Mouse (Mus musculus) forebrain, embryonic 11.5 days (tissue): ENCODE results near the gene Orc2. TPM values are rescaled to one million over a fixed set of nuclear protein-coding genes. Genes with fewer than 3 reads are reported as not detected.

Source experiments
- ATAC-seq: fragments of 200-750 bp; cut with Nextera tagmentation; replicated peaks from 2 replicates; pipeline ENCODE4 v1.8.0; 2017; ENCODE audit warnings: moderate TSS enrichment; ENCODE audit not compliant: low FRiP score
- DNase-seq: peaks from one replicate; pipeline ENCODE4 v3.0.0-alpha.2; 2017; ENCODE audit warnings: low spot score
- H3K27ac ChIP-seq: fragments of 300-500 bp; sonication (generic); 2 replicates; pipeline ENCODE4 v1.5.1; 2014; ENCODE audit warnings: low read depth, low read length
- H3K27me3 ChIP-seq: fragments of 300-500 bp; sonication (generic); 2 replicates; pipeline ENCODE4 v1.6.1; 2014; ENCODE audit warnings: mild to moderate bottlenecking, low read length, mixed read lengths; ENCODE audit not compliant: control insufficient read depth, insufficient read depth
- H3K36me3 ChIP-seq: fragments of 300-500 bp; sonication (generic); 2 replicates; pipeline ENCODE4 v1.6.1; 2014; ENCODE audit warnings: mild to moderate bottlenecking, low read length, moderate library complexity, mixed read lengths; ENCODE audit not compliant: control insufficient read depth, insufficient read depth
- H3K4me1 ChIP-seq: fragments of 300-500 bp; sonication (generic); replicated peaks from 2 replicates; pipeline ENCODE4 v1.6.1; 2014; ENCODE audit warnings: low read length, mixed read lengths; ENCODE audit not compliant: control insufficient read depth, insufficient read depth
- H3K4me2 ChIP-seq: fragments of 300-500 bp; sonication (generic); 2 replicates; pipeline ENCODE4 v1.6.1; 2014; ENCODE audit warnings: low read depth, mild to moderate bottlenecking, low read length, moderate library complexity, mixed read lengths; ENCODE audit not compliant: severe bottlenecking
- H3K4me3 ChIP-seq: fragments of 300-500 bp; sonication (generic); 2 replicates; pipeline ENCODE4 v1.5.1; 2014; ENCODE audit warnings: low read depth, low read length
- H3K9ac ChIP-seq: fragments of 300-500 bp; sonication (generic); 2 replicates; pipeline ENCODE4 v1.6.1; 2014; ENCODE audit warnings: low read length
- H3K9me3 ChIP-seq: fragments of 300-500 bp; sonication (generic); 2 replicates; pipeline ENCODE4 v1.6.1; 2016; ENCODE audit warnings: low read length, mixed read lengths; ENCODE audit not compliant: control insufficient read depth
- WGBS: fragments of 180-500 bp; shearing (Covaris S2); extraction: QIAGEN DNeasy Blood & Tissue Kit; methylation state at CpG from one replicate; pipeline ENCODE4 v1.1.7; 2014; 5-methylcytosine and 5-hydroxymethylcytosine counted together
- polyA plus RNA-seq: library from polyadenylated mRNA; unstranded; fragments of >200 nt; fragmentation: Nextera tagmentation; extraction: Ambion mirVana; gene quantifications from 2 replicates; pipeline ENCODE4 v1.2.1, GENCODE M21; 2014

Orc2 gene
- polyA plus RNA-seq, 1 experiment from 2014 or later = 54.0 TPM

DNA sequence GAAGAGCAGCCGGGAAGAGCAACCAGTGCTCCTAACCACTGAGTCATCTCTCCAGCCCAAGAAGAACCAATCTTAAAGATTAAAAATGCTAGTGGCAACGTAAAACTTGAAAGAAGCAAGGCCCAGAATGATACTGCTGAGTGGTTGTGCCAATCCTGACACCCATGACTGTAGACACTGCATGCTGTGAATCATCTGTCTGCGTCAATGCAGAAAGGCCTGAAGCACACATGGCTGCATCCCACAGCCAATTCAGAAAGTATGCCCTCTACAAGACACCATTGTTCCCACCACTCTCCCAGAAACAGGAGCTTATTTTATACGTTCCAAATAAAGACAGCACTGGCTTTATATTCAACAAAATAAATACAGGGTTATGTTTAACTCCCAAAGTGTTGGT is 22.3 kb downstream of the Orc2 start:
- no peak overlapping the region for H3K4me3 ChIP-seq
- H3K27ac ChIP-seq = no peak overlapping the region
- DNase-seq = no peak
- H3K36me3 ChIP-seq = peaks cover 10% of the 10 kb centered on the region
- no peak overlapping the region for H3K9ac ChIP-seq
- no peaks in the 10 kb centered on the region for H3K4me1 ChIP-seq
- H3K9me3 ChIP-seq = no peaks in the 10 kb centered on the region
- no peak for ATAC-seq
- whole genome bisulfite sequencing = 97% methylated on average over 4 of the region's 4 CpGs
- no peak overlapping the region for H3K4me2 ChIP-seq
- H3K27me3 ChIP-seq = no peaks in the 10 kb centered on the region

DNA sequence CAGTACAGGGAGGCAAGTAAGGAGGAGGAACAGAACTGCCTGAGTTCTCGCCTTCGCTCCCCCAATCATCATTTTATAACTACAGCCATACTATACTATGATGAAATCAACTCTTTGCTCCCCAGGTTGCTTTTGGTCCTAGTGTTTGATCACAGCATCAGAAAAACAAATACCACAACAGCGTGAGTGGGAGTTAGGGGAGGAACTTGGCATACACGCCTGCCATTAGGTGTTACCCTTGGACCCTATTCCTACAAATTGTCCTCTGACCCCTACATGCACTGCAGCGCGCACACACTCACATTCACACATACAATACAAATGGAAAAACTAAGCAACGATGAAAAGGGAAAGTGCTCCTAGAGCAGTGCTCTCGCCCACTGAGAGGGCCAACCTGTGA is 29.2 kb downstream of the Orc2 start:
- ATAC-seq = no peak
- 96% methylated on average over 8 of the region's 8 CpGs for WGBS
- H3K9ac ChIP-seq = no peak overlapping the region

DNA sequence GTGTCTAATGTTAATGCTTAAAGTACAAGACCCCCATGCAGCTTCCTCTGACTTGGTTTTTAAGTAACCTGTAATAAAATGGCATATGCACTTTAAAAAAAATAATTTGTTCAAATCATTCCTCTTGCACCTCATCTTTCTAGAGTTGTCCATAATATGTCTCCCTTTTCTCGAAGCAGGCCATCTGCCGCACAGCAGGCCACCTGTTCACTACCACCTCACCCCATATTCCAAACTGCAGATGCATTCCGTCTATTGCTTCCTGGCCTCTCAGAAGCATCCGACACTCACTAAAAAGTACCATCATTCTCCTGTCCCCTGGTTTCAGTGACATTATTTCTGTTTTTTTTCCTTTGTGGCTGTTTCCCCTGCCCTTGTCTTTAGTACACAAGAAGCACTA is 39.3 kb downstream of the Orc2 start:
- Histone ChIP-seq H3K36me3 (peaks cover 15% of the 10 kb centered on the region), H3K4me1 (no peaks in the 10 kb centered on the region), H3K27ac (no peak overlapping the region), H3K9me3 (no peaks in the 10 kb centered on the region), H3K27me3 (no peaks in the 10 kb centered on the region), H3K4me3 (no peak overlapping the region), H3K4me2 (no peak overlapping the region), H3K9ac (no peak overlapping the region)
- no peak for DNase-seq
- WGBS = 95% methylated on average over 4 of the region's 4 CpGs
- no peak for ATAC-seq

More for the DNA sequence above, 29.2 kb downstream of the Orc2 start:
- peaks cover 6% of the 10 kb centered on the region for H3K36me3 ChIP-seq
- DNase-seq = no peak
- H3K4me1 ChIP-seq = no peaks in the 10 kb centered on the region
- H3K27me3 ChIP-seq = no peaks in the 10 kb centered on the region
- no peak overlapping the region for H3K27ac ChIP-seq
- H3K4me2 ChIP-seq = no peak overlapping the region
- H3K4me3 ChIP-seq = no peak overlapping the region
- no peaks in the 10 kb centered on the region for H3K9me3 ChIP-seq

DNA sequence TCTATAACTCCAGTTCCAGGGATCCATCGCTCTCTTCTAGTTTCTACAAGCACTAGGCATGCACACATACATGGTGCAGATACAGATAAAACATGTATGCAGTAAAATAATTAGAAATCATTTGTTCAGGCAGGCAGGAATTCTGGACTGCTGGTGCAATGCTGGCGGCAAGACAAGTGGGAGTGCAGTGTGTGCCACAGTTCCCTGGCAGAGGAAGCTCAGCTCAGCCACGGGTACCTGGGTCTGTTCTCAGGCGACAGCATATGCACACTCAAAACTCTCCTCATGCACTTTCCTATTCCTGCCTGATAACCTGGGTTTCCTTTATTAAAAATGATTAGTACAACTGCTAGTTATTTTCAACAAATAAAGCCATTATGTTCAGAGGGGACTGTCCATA is 39.9 kb downstream of the Orc2 start:
- ATAC-seq = no peak
- Histone ChIP-seq H3K27ac (no peak overlapping the region), H3K36me3 (peaks cover 15% of the 10 kb centered on the region), H3K27me3 (no peaks in the 10 kb centered on the region), H3K4me2 (no peak overlapping the region), H3K4me1 (no peaks in the 10 kb centered on the region), H3K9me3 (no peaks in the 10 kb centered on the region), H3K4me3 (no peak overlapping the region), H3K9ac (no peak overlapping the region)
- 94% methylated on average over 4 of the region's 4 CpGs for WGBS
- no peak for DNase-seq

DNA sequence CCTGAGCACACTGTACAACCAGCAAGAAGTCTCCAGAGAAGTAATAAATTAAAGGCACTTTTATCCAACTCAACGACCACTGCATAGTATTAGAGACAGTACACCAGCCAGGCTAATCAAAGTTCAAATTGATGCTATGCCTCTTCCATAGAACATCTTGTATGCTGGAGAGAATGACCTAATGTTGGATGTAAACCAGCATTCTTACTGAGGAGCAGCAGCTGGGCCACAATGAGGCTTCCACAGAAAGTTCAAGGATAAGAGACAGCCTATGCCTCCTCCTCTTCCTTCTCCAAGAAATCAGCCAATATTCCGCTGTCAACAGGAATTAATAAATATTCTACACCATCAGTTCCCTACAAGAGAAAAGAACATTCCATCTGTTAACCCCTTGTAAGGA is 41.0 kb downstream of the Orc2 start:
- Histone ChIP-seq H3K27ac (no peak overlapping the region), H3K4me3 (no peak overlapping the region), H3K9ac (no peak overlapping the region), H3K4me1 (no peaks in the 10 kb centered on the region), H3K36me3 (peaks cover 15% of the 10 kb centered on the region), H3K27me3 (no peaks in the 10 kb centered on the region), H3K9me3 (no peaks in the 10 kb centered on the region), H3K4me2 (no peak overlapping the region)
- DNase-seq (no peak), ATAC-seq (no peak)
- WGBS = 92% methylated on average over 2 of the region's 2 CpGs

DNA sequence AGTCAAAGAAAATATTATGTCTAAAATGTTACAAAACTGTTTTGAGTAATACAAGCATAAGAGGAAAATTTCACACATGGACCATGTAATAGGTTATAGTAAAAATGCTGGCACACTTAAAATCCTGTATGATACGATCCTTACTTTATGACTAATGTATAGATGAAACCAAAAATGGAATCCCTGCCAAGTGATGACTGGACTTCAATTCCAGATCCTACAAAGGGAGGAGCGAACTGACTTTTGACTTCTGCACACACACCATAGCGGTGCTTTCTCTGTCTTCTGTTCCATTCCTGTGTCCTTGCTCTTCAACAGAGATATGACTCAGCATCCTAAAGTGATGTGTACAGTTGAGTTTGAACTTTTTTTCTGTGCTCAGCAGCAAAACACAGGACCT is 44.3 kb downstream of the Orc2 start:
- H3K36me3 ChIP-seq = peaks cover 19% of the 10 kb centered on the region
- no peak overlapping the region for H3K4me3 ChIP-seq
- DNase-seq (no peak), ATAC-seq (no peak)
- WGBS = 97% methylated on average over 3 of the region's 3 CpGs
- no peak overlapping the region for H3K27ac ChIP-seq
- H3K27me3 ChIP-seq = no peaks in the 10 kb centered on the region
- no peaks in the 10 kb centered on the region for H3K9me3 ChIP-seq
- H3K4me1 ChIP-seq = no peaks in the 10 kb centered on the region
- no peak overlapping the region for H3K4me2 ChIP-seq
- no peak overlapping the region for H3K9ac ChIP-seq

DNA sequence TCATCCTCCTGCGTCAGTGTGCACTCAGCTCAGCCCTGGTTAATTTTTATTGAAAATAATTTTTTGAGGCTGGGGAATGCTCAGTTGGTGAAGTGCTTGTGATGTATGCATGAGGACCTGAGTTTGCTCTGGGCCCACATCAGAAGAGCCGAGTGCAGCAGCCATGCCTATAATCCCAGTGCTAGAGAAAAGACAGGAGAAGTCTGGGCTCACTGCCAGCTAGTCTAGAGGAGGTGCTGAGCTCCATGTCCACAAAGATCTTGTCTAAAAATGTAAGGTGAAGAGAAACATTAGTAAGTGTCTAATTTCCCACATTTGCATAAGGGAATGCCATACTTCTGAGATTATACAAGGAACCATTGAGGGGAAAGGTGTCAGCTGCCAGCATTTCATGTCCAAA is 46.0 kb downstream of the Orc2 start:
- ATAC-seq (no peak), DNase-seq (no peak)
- WGBS = 82% methylated on average over 2 of the region's 2 CpGs
- no peak overlapping the region for H3K4me3 ChIP-seq
- H3K4me2 ChIP-seq = no peak overlapping the region
- no peaks in the 10 kb centered on the region for H3K4me1 ChIP-seq
- H3K36me3 ChIP-seq = peaks cover 13% of the 10 kb centered on the region; the same call in 1 of the 2 replicates
- no peaks in the 10 kb centered on the region for H3K27me3 ChIP-seq
- no peaks in the 10 kb centered on the region for H3K9me3 ChIP-seq
- no peak overlapping the region for H3K9ac ChIP-seq
- no peak overlapping the region for H3K27ac ChIP-seq

DNA sequence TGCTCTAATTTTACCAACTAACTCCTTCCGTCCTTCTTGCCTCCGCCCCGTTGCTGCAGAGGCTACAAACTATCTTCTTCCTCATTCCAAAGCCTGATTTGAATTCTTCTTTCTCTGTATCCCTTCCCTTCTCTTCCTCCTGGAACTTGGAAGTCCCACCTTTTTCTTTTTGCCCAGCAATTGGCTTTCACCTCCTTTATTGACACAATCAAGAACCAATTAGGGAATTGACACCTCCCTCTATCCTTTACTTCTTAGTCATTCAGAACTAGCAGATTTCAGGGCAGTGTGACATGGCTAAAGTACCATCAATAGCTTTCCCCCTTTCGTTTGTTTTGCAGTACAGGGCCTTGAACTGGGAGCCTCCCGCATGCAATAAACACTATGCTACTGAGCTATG is 46.7 kb downstream of the Orc2 start:
- WGBS = 92% methylated on average over 5 of the region's 5 CpGs
- Histone ChIP-seq H3K36me3 (peaks cover 13% of the 10 kb centered on the region; the same call in 1 of the 2 replicates), H3K4me3 (no peak overlapping the region), H3K9ac (no peak overlapping the region), H3K4me2 (no peak overlapping the region), H3K4me1 (no peaks in the 10 kb centered on the region), H3K27ac (no peak overlapping the region), H3K9me3 (no peaks in the 10 kb centered on the region), H3K27me3 (no peaks in the 10 kb centered on the region)
- no peak for DNase-seq
- ATAC-seq = no peak

DNA sequence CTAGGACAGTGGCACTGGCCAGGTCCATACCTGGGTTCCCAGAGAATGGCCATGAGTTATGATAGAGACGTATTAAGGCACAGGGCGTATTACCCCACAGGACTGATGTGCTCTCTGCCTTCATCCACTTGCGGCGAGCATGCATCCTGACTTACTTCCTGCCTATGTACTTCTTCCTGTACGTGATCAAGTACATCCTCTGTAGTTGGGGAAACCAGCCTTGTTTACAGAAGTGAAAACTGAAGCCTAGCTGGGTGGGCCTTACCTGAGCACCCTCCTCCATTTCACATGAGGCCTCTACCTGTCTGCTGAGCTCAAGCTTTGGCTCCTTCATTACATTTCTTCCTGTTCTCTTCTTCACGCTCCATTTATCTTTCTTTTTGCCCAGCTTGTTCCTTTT is 50.6 kb downstream of the Orc2 start:
- Histone ChIP-seq H3K4me2 (no peak overlapping the region), H3K27ac (no peak overlapping the region), H3K27me3 (no peaks in the 10 kb centered on the region), H3K4me3 (no peak overlapping the region), H3K9me3 (no peaks in the 10 kb centered on the region), H3K4me1 (no peaks in the 10 kb centered on the region), H3K9ac (no peak overlapping the region), H3K36me3 (peaks cover 10% of the 10 kb centered on the region; the same call in 1 of the 2 replicates)
- 90% methylated on average over 6 of the region's 6 CpGs for whole genome bisulfite sequencing
- no peak for DNase-seq
- ATAC-seq = no peak
